In the genomic region with DNA sequence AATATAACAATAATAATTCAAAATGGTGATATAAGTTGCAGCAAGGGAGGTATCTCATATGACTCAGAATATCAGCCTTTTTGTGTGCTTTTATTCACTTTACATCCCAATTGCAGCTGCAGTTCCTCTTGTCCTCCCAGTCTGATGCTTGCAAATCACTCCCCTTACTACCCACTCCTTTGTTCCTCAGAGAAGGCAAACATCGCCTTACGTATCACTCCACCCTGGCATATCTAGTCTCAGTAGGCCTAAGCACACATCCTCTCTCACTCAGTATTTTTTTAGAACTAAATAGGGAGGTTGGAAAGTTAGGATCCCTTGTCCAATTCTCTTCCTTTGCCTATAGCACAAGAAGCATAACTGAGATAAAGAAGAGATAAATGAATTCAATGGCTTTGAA, we compare ENCODE assay signal across 16 mouse cellular contexts.
"Had no signal": no experiment of that assay in that cellular context is flagged by ENCODE, and none has a peak within 500 bp of the region (broad histone marks: within the 10 kb centered on the region; RNA-seq: fewer than 3 reads in every experiment).

No protein-coding gene starts in this region.

- H3K4me1 ChIP-seq: neural tube, embryonic 15.5 days; stomach, embryonic 15.5 days had no signal

- H3K27ac ChIP-seq: neural tube, embryonic 13.5 days; neural tube, embryonic 15.5 days; stomach, embryonic 15.5 days; stomach, postnatal 0 days had no signal

- DNase-seq: retina, postnatal 1 day; right cerebral cortex, adult 18-20 months; right cerebral cortex, postnatal 14 days; right cerebral cortex, postnatal 25 days; right cerebral cortex, postnatal 4 days; spleen, adult 18-20 months; thymus, adult 18-20 months; thymus, adult 2 months; thymus, postnatal 14 days; thymus, postnatal 25 days; thymus, postnatal 36 days; thymus, postnatal 4 days had no signal

- H3K4me3 ChIP-seq: neural tube, embryonic 13.5 days; neural tube, embryonic 15.5 days; stomach, embryonic 15.5 days had no signal
